Mouse (Mus musculus) testis, adult 2 months (tissue): Measurements from ENCODE around the gene Ninl.

Experiments
- CTCF ChIP-seq: fragments of 200-500 bp; IDR thresholded peaks from 2 replicates; pipeline ENCODE4 v1.5.1; 2012; ENCODE audit warnings: low read depth, mild to moderate bottlenecking, inconsistent platforms, low read length, moderate library complexity; ENCODE audit not compliant: control insufficient read depth, insufficient read depth, insufficient replicate concordance
- POLR2A ChIP-seq: fragments of 200-500 bp; IDR thresholded peaks from 2 replicates; pipeline ENCODE4 v1.6.1; 2012; ENCODE audit warnings: low read depth, mild to moderate bottlenecking, inconsistent platforms, low read length, moderate library complexity; ENCODE audit not compliant: control insufficient read depth

GRCm38 (mm10) chr2:150999021-150999420 lies 40.2 kb downstream of the Ninl start:
- TF ChIP-seq POLR2A, result no peak
- TF ChIP-seq CTCF, result no peak
